Mouse (Mus musculus): Measurements from ENCODE around the gene Vac14. TPM values are rescaled to one million over a fixed set of nuclear protein-coding genes. Genes with fewer than 3 reads are reported as not detected.
A peak's percentile ranks its signal among the peaks of the same experiment; 100 is the strongest.

Vac14 gene
- 16.7 and 17.1 TPM in 2 replicates for polyA plus RNA-seq (2015; fragmentation: Nextera tagmentation; extraction: Ambion mirVana)

DNA sequence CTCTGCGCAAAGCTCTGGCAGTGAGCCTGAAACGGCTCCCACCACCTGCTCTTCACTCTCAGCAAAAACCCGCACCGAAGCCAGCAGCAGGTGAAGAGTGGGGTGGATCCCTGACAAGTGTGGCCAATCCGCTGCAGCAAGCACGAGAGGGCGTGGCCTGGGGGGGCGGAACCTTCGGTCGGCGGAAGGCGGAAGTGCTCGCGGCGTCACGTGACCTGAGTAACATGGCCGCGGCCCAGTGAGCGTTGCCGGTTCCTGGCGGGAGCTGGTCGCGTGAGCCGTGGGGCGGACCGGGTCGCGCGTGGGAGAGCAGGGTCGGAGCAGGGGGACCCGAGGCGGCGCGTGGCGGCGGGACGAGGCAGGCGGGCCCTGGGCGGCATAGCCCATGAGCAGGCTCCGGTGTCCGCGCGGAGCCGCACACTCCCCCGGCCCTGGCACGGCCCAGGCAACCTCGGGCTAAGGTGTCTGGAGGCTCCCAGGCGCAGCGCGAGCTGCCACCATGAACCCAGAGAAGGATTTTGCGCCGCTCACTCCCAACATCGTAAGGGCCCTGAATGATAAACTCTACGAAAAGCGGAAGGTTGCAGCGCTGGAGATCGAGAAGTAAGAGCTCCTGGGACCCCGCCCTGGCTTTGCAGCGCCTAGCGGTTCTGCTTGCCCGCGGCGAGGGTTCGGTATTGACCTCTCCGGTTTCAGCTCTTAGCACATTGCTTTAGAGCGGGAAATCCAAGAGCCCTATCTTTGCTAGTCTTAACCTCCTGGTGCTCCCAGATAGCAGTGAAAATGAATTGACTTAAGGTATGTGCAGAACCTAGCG, at the start of gene Vac14:
Vac14 (plus strand) TSS at position 195 of the 817 bp plus-strand sequence.
- Histone ChIP-seq H3K4me1 (peaks cover 24% of the 10 kb centered on the region), H3K27ac (no peak within 1 kb of the TSS), H3K36me3 (no peaks in the 10 kb centered on the region), H3K4me3 (peak within 1 kb of the TSS; percentile 96), H3K9ac (peak within 1 kb of the TSS; percentile 81), H3K4me2 (replicated peaks) (peak within 1 kb of the TSS; percentile 94), H3K9me3 (no peaks in the 10 kb centered on the region), H3K27me3 (no peaks in the 10 kb centered on the region)
- WGBS = under 1% methylated on average over 67 of the region's 67 CpGs
- peak; percentile 97 for ATAC-seq (ENCODE audit: low FRiP score, low read depth)

DNA sequence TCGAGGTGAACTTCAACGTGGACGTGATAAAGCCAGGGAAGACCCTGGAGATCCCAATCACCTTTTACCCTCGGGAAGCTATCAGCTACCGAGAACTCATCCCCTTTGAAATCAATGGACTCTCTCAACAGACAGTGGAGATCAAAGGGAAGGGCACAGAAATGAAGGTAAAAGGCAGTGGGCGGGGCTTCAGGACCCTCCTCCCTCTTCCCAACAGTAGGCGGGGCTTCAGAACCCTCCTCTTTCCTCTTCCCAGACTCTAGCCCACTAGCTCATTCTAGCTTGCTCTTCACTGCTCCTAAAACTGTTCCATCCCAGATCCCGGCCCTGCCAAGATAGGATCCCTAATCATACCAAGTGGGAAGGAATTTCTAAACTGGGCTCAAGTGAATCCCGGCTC, 25.7 kb upstream of the Vac14 start:
- Histone ChIP-seq H3K9me3 (no peaks in the 10 kb centered on the region), H3K4me1 (no peaks in the 10 kb centered on the region), H3K27ac (no peak overlapping the region), H3K36me3 (no peaks in the 10 kb centered on the region), H3K4me2 (replicated peaks) (no peak overlapping the region), H3K4me3 (no peak overlapping the region), H3K9ac (no peak overlapping the region), H3K27me3 (no peaks in the 10 kb centered on the region)
- WGBS = 85% methylated on average over 9 of the region's 9 CpGs
- no peak for ATAC-seq (ENCODE audit: low FRiP score, low read depth)

DNA sequence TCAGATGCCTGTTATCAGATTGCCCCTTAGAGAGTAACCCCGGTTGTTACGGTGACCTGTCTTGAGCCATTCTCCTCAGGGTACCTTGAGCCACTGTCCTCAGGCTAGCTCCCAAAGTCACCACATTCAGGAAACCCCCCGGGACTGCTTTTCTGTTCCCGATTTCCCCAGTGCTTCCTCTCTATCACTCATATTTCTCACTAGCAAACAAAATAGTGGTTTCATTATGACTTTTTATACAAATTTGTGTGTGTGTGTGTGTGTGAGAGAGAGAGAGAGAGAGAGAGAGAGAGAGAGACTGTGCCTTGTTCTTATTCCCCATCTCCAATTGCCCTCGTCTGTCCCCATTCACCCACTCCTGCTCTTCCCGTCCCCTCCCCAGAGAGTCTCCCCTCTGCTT, 24.2 kb upstream of the Vac14 start:
- Histone ChIP-seq H3K27me3 (no peaks in the 10 kb centered on the region), H3K27ac (no peak overlapping the region), H3K4me2 (replicated peaks) (no peak overlapping the region), H3K36me3 (no peaks in the 10 kb centered on the region), H3K9me3 (no peaks in the 10 kb centered on the region), H3K4me1 (no peaks in the 10 kb centered on the region), H3K9ac (no peak overlapping the region), H3K4me3 (no peak overlapping the region)
- ATAC-seq (ENCODE audit: low FRiP score, low read depth) = no peak
- 81% methylated on average over 6 of the region's 6 CpGs for WGBS

DNA sequence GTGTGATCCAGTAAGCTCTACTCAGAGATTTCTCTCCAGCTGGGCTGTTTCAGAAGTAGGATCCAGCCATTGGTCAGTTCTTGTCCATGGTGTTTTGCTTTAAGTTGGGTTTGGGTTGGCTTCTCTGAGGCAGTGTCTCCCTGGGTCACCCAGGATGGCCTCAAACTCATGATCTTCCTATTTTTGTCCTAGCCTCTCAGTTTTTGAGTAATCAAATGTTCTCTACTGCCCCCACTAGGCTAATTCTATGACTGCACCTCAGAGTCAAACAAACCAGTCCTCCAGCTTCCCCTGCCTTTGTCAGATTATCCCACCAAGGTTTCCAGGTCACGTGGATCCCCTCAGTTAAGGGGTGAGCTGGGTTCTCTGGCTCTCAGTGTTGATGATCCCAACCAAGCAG, 13.8 kb upstream of the Vac14 start:
- Histone ChIP-seq H3K4me3 (no peak overlapping the region), H3K27ac (no peak overlapping the region), H3K36me3 (no peaks in the 10 kb centered on the region), H3K9ac (no peak overlapping the region), H3K9me3 (no peaks in the 10 kb centered on the region), H3K4me2 (replicated peaks) (no peak overlapping the region), H3K27me3 (no peaks in the 10 kb centered on the region), H3K4me1 (no peaks in the 10 kb centered on the region)
- ATAC-seq (ENCODE audit: low FRiP score, low read depth) = no peak
- 3% methylated on average over 1 of the region's 1 CpGs for WGBS

GRCm38 (mm10) chr8:110605401-110606015, 12.9 kb upstream of the Vac14 start:
- ATAC-seq (ENCODE audit: low FRiP score, low read depth) = no peak
- no peaks in the 10 kb centered on the region for H3K4me1 ChIP-seq
- H3K4me2 ChIP-seq (replicated peaks) = no peak overlapping the region
- H3K27ac ChIP-seq = no peak overlapping the region
- H3K36me3 ChIP-seq = no peaks in the 10 kb centered on the region
- no peaks in the 10 kb centered on the region for H3K9me3 ChIP-seq
- H3K27me3 ChIP-seq = no peaks in the 10 kb centered on the region
- H3K4me3 ChIP-seq = no peak overlapping the region
- WGBS = 61% methylated on average over 6 of the region's 6 CpGs
- H3K9ac ChIP-seq = no peak overlapping the region

- Histone ChIP-seq H3K27ac (no peak overlapping the region), H3K9me3 (no peaks in the 10 kb centered on the region), H3K27me3 (no peaks in the 10 kb centered on the region), H3K4me2 (replicated peaks) (no peak overlapping the region), H3K4me3 (no peak overlapping the region), H3K4me1 (peaks cover 22% of the 10 kb centered on the region), H3K9ac (no peak overlapping the region), H3K36me3 (no peaks in the 10 kb centered on the region)
- whole genome bisulfite sequencing = 65% methylated on average over 3 of the region's 3 CpGs
- no peak for ATAC-seq (ENCODE audit: low FRiP score, low read depth)
These were observed 2.7 kb upstream of the Vac14 start for GRCm38 (mm10) chr8:110615730-110616129.

GRCm38 (mm10) chr8:110617801-110618358, 505 bp upstream of the Vac14 start:
- H3K36me3 ChIP-seq = no peaks in the 10 kb centered on the region
- no peaks in the 10 kb centered on the region for H3K9me3 ChIP-seq
- H3K4me1 ChIP-seq = peaks cover 24% of the 10 kb centered on the region
- 28% methylated on average over 14 of the region's 14 CpGs for WGBS
- ATAC-seq (ENCODE audit: low FRiP score, low read depth) = peak; percentile 25; the same call in 1 of the 2 replicates
- peak overlapping the region; percentile 94 for H3K4me2 ChIP-seq (replicated peaks)
- no peak overlapping the region for H3K27ac ChIP-seq
- no peak overlapping the region for H3K9ac ChIP-seq
- no peaks in the 10 kb centered on the region for H3K27me3 ChIP-seq
- peak overlapping the region; percentile 96 for H3K4me3 ChIP-seq

GRCm38 (mm10) chr8:110619208-110619574, 806 bp downstream of the Vac14 start:
- no peak for ATAC-seq (ENCODE audit: low FRiP score, low read depth)
- H3K36me3 ChIP-seq = no peaks in the 10 kb centered on the region
- H3K4me1 ChIP-seq = peaks cover 24% of the 10 kb centered on the region
- 25% methylated on average over 8 of the region's 8 CpGs for WGBS
- H3K4me3 ChIP-seq = peak overlapping the region; percentile 96
- no peak overlapping the region for H3K27ac ChIP-seq
- H3K9ac ChIP-seq = peak overlapping the region; percentile 81
- peak overlapping the region; percentile 94 for H3K4me2 ChIP-seq (replicated peaks)
- no peaks in the 10 kb centered on the region for H3K9me3 ChIP-seq
- no peaks in the 10 kb centered on the region for H3K27me3 ChIP-seq

- WGBS = 92% methylated on average over 5 of the region's 5 CpGs
- Histone ChIP-seq H3K9ac (no peak overlapping the region), H3K27me3 (no peaks in the 10 kb centered on the region), H3K9me3 (no peaks in the 10 kb centered on the region), H3K4me1 (peaks cover 24% of the 10 kb centered on the region), H3K4me2 (replicated peaks) (peak overlapping the region; percentile 94), H3K4me3 (peak overlapping the region; percentile 96; the same call in 1 of the 2 replicates), H3K36me3 (no peaks in the 10 kb centered on the region), H3K27ac (no peak overlapping the region)
- ATAC-seq (ENCODE audit: low FRiP score, low read depth) = no peak
These were observed 1.5 kb downstream of the Vac14 start for GRCm38 (mm10) chr8:110619919-110620318.

DNA sequence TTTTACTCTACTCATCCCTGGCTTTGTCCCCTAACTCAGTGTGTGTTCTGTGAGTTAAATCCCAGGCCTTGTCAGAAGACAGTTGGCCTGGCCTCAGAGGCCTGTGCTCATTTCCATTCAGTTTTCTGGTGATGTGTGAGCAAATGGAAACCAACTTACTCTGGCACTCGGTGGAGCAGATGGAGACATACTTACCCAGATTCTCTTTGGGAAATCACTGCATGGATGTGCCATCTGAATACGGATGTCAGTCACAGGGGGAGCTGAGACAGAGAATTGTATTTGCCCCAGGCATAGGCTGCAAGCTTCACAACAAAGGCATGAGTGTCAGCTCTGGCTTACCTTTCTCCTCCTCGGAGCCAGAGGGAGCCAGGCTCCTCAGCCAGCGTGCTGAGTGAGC, 8.0 kb downstream of the Vac14 start:
- no peak for ATAC-seq (ENCODE audit: low FRiP score, low read depth)
- Histone ChIP-seq H3K9ac (no peak overlapping the region), H3K27ac (no peak overlapping the region), H3K36me3 (no peaks in the 10 kb centered on the region), H3K9me3 (no peaks in the 10 kb centered on the region), H3K4me3 (no peak overlapping the region), H3K4me2 (replicated peaks) (no peak overlapping the region), H3K27me3 (no peaks in the 10 kb centered on the region), H3K4me1 (peaks cover 15% of the 10 kb centered on the region)
- 84% methylated on average over 4 of the region's 4 CpGs for WGBS

DNA sequence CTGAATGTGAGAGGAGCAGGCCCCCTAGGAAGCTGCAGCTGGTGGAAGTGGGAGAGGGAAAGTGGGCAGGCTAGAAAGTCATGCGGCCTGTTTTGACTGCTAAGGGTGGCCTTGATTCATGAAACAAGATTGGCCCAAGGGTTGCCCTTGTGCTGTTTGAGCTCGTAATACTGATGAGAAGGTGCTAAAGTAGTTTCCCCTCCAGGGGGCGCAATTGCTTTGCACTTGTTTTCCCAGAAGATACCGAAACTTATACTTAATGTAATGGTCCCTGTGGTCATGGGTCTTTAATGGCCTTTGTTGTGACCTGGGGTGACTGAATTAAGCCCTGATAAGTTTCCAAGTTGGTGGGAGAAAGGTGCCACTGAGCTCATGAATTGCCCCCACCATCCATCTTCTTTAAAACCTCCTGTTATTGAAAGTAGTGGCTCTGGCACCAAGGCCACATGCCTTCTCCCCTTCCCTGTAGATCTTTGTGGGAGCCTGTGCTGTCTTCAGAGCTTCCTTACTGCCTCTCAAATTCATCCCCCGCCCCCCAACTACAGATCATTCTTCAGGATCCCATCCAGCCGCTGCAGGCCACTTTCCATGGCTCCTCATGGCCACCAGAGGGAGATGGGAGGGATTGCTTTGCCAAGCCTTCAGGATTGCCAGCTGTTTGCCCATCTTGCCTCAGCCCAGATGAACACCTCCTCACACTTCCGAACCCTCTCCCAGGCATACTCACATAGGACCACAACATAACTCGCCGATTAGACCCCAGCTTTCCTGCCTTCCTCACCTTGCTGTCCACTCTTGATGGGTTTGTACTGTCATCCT, 11.1 kb downstream of the Vac14 start:
- Histone ChIP-seq H3K27ac (peak overlapping the region; percentile 65; the same call in 1 of the 2 replicates), H3K9ac (no peak overlapping the region), H3K9me3 (no peaks in the 10 kb centered on the region), H3K27me3 (no peaks in the 10 kb centered on the region), H3K4me1 (peaks cover 15% of the 10 kb centered on the region), H3K36me3 (peaks cover 24% of the 10 kb centered on the region), H3K4me3 (no peak overlapping the region), H3K4me2 (replicated peaks) (no peak overlapping the region)
- no peak for ATAC-seq (ENCODE audit: low FRiP score, low read depth)
- 68% methylated on average over 9 of the region's 9 CpGs for WGBS

GRCm38 (mm10) chr8:110630079-110630478, 11.7 kb downstream of the Vac14 start:
- ATAC-seq (ENCODE audit: low FRiP score, low read depth) = no peak
- no peak overlapping the region for H3K9ac ChIP-seq
- H3K4me1 ChIP-seq = peaks cover 15% of the 10 kb centered on the region
- peaks cover 30% of the 10 kb centered on the region for H3K36me3 ChIP-seq
- H3K27me3 ChIP-seq = no peaks in the 10 kb centered on the region
- H3K27ac ChIP-seq = peak overlapping the region; percentile 65; the same call in 1 of the 2 replicates
- no peaks in the 10 kb centered on the region for H3K9me3 ChIP-seq
- WGBS = 92% methylated on average over 3 of the region's 3 CpGs
- H3K4me3 ChIP-seq = no peak overlapping the region
- H3K4me2 ChIP-seq (replicated peaks) = no peak overlapping the region

Measured in limb, embryonic 13.5 days (tissue).